Mouse (Mus musculus): ENCODE measurements around the gene Higd2a.

- TF ChIP-seq POLR2A (IDR thresholded peaks at IDR 0.05; ENCODE audit: control insufficient read depth, extremely low read depth, insufficient read depth, low read length, poor library complexity) (no peak), CTCF (IDR thresholded peaks at IDR 0.05; ENCODE audit: borderline replicate concordance, control insufficient read depth, extremely low read depth, insufficient read depth, low read length, poor library complexity) (no peak)
Measured at GRCm38 (mm10) chr13:54616307-54616706, 26.3 kb downstream of the Higd2a start.
